Mouse (Mus musculus) myocyte (in vitro differentiated cells): Measurements from ENCODE around the gene 6430531B16Rik. TPM values are rescaled to one million over a fixed set of nuclear protein-coding genes. Genes with fewer than 3 reads are reported as not detected.
A peak's percentile ranks its signal among the peaks of the same experiment; 100 is the strongest.

Experiments
- H3K27me3 ChIP-seq: one replicate; pipeline ENCODE4 v1.6.1; 2011; ENCODE audit not compliant: control insufficient read depth, insufficient read depth, insufficient read length
- H3K36me3 ChIP-seq: one replicate; pipeline ENCODE4 v1.6.1; 2011; ENCODE audit not compliant: control insufficient read depth, insufficient read depth
- H3K4me2 ChIP-seq: one replicate; pipeline ENCODE4 v1.6.1; 2011; ENCODE audit warnings: low read depth, control low read depth
- H3K4me3 ChIP-seq: one replicate; pipeline ENCODE4 v1.5.1; 2011; ENCODE audit warnings: mild to moderate bottlenecking, control low read depth, moderate library complexity
- H3K79me2 ChIP-seq: one replicate; pipeline ENCODE4 v1.6.1; 2011; ENCODE audit not compliant: control insufficient read depth, insufficient read depth
- H3ac ChIP-seq: one replicate; pipeline ENCODE4 v1.6.1; 2011; ENCODE audit not compliant: control insufficient read depth, insufficient read length
- CEBPB ChIP-seq: IDR thresholded peaks from 2 replicates; pipeline ENCODE4 v1.6.1; 2011; ENCODE audit warnings: mild to moderate bottlenecking, moderate library complexity; ENCODE audit not compliant: poor library complexity, insufficient read depth, severe bottlenecking
- E2F4 ChIP-seq: IDR thresholded peaks from one replicate; pipeline ENCODE4 v1.6.1; 2011; ENCODE audit warnings: mild to moderate bottlenecking, control low read depth, moderate library complexity; ENCODE audit not compliant: insufficient read depth
- MAX ChIP-seq: IDR thresholded peaks from one replicate; pipeline ENCODE4 v1.6.1; 2011; ENCODE audit warnings: low read depth, mild to moderate bottlenecking, control low read depth
- MYOD1 ChIP-seq, 3 experiments: IDR thresholded peaks; one replicate each; pipeline ENCODE4 v1.6.1; 2011; ENCODE audit warnings: control low read depth in 2 of 3, low read depth in 2 of 3, mild to moderate bottlenecking in 2 of 3, moderate library complexity in 1 of 3; ENCODE audit not compliant: insufficient read length in 2 of 3, control insufficient read depth in 1 of 3
- MYOG ChIP-seq, 3 experiments: IDR thresholded peaks; one replicate each; pipeline ENCODE4 v1.6.1; 2011; ENCODE audit warnings: control low read depth in 2 of 3, low read depth in 2 of 3, mild to moderate bottlenecking in 2 of 3; ENCODE audit not compliant: insufficient read length in 2 of 3, control insufficient read depth in 1 of 3, insufficient read depth in 1 of 3
- POLR2A ChIP-seq: IDR thresholded peaks from one replicate; pipeline ENCODE4 v1.6.1; 2011; ENCODE audit warnings: low read depth, mild to moderate bottlenecking, control low read depth, moderate library complexity; ENCODE audit not compliant: insufficient read length
- POLR2AphosphoS2 ChIP-seq: IDR thresholded peaks from one replicate; pipeline ENCODE4 v1.6.1; 2011; ENCODE audit warnings: low read depth, control low read depth; ENCODE audit not compliant: insufficient read length
- REST ChIP-seq: IDR thresholded peaks from one replicate; pipeline ENCODE4 v1.6.1; 2011; ENCODE audit warnings: mild to moderate bottlenecking, control low read depth, moderate library complexity; ENCODE audit not compliant: insufficient read depth, insufficient read length
- SRF ChIP-seq: IDR thresholded peaks from one replicate; pipeline ENCODE4 v1.6.1; 2011; ENCODE audit warnings: low read depth; ENCODE audit not compliant: control insufficient read depth, insufficient read length
- TCF12 ChIP-seq: IDR thresholded peaks from one replicate; pipeline ENCODE4 v1.6.1; 2011; ENCODE audit warnings: mild to moderate bottlenecking, control low read depth; ENCODE audit not compliant: poor library complexity, insufficient read depth, severe bottlenecking
- TCF3 ChIP-seq: IDR thresholded peaks from one replicate; pipeline ENCODE4 v1.6.1; 2011; ENCODE audit warnings: low read depth, control low read depth; ENCODE audit not compliant: insufficient read length
- USF1 ChIP-seq: IDR thresholded peaks from one replicate; pipeline ENCODE4 v1.6.1; 2011; ENCODE audit warnings: low read depth, mild to moderate bottlenecking, control low read depth, moderate library complexity
- polyA plus RNA-seq: library from polyadenylated mRNA; unstranded; fragments of >200 nt; fragmentation: generic; extraction: Trizol; gene quantifications from one replicate; pipeline ENCODE4 v1.2.1, GENCODE M21; 2012; ENCODE audit warnings: missing spikeins

The 6430531B16Rik gene
- polyA plus RNA-seq, 1 experiment = 0.13 TPM

DNA sequence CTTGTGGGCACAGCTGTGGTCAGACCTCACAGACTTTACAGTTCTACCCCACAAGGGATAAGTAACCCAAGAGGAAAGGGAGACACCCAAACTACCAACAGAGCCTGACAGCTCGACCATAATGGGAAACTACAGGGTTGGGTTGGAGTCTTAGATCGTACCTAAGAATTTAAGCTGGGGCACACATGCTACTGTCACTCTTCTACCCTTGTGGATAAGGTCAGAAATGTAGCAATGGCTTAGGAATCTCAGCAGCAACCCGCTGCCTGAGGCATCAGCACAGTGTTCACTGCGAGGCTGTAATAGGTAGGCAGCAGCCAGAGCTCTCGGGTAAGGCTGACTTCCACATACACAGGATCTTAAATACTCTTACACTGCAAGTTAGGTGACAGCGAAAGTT lies 15.0 kb upstream of the 6430531B16Rik start:
- Histone ChIP-seq H3K79me2 (no peaks in the 10 kb centered on the region), H3ac (no peak overlapping the region), H3K27me3 (no peaks in the 10 kb centered on the region), H3K36me3 (peaks cover 5% of the 10 kb centered on the region), H3K4me3 (no peak overlapping the region), H3K4me2 (peak overlapping the region; percentile 1)
- TF ChIP-seq CEBPB (0 out of 2 replicates have a peak, but pooled peaks have one; percentile 5), E2F4 (no peak), POLR2A (no peak), REST (no peak), POLR2AphosphoS2 (no peak), MYOD1 (IDR thresholded peaks at IDR 0.05; ENCODE audit: control insufficient read depth in 1 of 3, insufficient read length in 2 of 3, low read depth in 2 of 3) (peak; percentile 58 to 94 (median 85)), MYOG (IDR thresholded peaks at IDR 0.05; ENCODE audit: control insufficient read depth in 1 of 3, insufficient read depth in 1 of 3, insufficient read length in 2 of 3, low read depth in 2 of 3) (no peak), MAX (no peak), SRF (no peak), TCF3 (no peak)

DNA sequence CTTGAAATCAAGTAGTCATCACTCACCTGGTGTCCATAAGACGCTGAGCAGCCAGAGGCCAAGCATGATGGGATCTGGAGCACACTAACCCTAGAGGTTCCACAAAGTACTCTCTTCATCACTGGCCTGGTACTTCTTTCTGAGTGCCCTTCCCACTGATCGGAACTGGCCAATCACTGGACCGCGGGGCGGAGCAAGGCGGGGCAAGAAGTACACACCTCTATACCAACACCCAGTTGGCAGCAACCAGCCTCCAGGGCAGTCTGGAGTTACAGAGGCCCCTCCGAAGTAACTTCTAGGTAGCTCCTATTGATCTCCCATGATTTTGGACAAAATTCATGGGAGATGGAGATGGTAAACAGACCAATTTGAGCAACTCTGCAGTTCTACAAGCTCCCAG lies 13.9 kb upstream of the 6430531B16Rik start, which contains the start of gene Adam8:
TSS of gene Adam8 (minus strand) at position 157 of the 400 bp plus-strand sequence.
- no peak for TF ChIP-seq TCF3
- no peak for TF ChIP-seq REST
- TF ChIP-seq E2F4 = no peak
- no peak for TF ChIP-seq MYOD1 (IDR thresholded peaks at IDR 0.05; ENCODE audit: control insufficient read depth in 1 of 3, insufficient read length in 2 of 3, low read depth in 2 of 3)
- no peak for TF ChIP-seq TCF12
- no peak for TF ChIP-seq MAX
- no peak for TF ChIP-seq POLR2A
- TF ChIP-seq SRF = no peak
- TF ChIP-seq MYOG (IDR thresholded peaks at IDR 0.05; ENCODE audit: control insufficient read depth in 1 of 3, insufficient read depth in 1 of 3, insufficient read length in 2 of 3, low read depth in 2 of 3) = no peak
- no peak for TF ChIP-seq CEBPB
- no peak for TF ChIP-seq USF1
- TF ChIP-seq POLR2AphosphoS2 = no peak
- Histone ChIP-seq H3K4me3 (no peak within 1 kb of the TSS), H3ac (no peak within 1 kb of the TSS), H3K4me2 (peak within 1 kb of the TSS; percentile 12), H3K79me2 (no peaks in the 10 kb centered on the region), H3K27me3 (no peaks in the 10 kb centered on the region), H3K36me3 (peaks cover 5% of the 10 kb centered on the region)

DNA sequence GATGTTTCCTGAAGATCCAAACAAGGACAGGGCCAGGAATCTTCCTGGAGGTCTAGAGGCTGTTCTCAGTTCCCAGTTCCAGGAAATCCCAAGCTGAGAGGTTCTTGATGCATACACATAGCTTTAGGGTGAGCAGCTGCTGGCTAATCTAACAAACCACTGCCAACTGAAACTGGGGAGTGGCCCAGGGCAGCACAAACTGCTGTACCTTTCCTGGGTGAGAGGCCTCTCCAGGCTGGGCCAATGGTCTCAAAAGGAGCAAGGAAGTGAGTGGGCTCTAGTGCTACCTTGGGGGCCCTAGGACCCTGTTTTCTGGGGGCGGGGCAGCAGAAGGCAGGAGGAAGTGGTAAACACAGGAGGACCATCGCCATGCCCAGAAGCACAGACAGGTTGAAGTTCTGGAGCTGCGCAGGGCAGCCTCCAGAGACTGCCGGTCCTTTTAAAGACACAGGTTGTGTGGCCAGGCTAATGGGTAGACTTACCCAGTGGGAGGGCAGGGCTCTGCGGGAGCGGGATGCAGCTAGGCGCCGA lies 12.4 kb upstream of the 6430531B16Rik start:
- Histone ChIP-seq H3K4me3 (no peak overlapping the region), H3K36me3 (peaks cover 5% of the 10 kb centered on the region), H3K79me2 (no peaks in the 10 kb centered on the region), H3K27me3 (no peaks in the 10 kb centered on the region), H3ac (no peak overlapping the region), H3K4me2 (no peak overlapping the region)
- TF ChIP-seq POLR2A = no peak
- no peak for TF ChIP-seq TCF12
- no peak for TF ChIP-seq SRF
- TF ChIP-seq TCF3 = no peak
- peak in 1 of 3 experiments; percentile 31 for TF ChIP-seq MYOG (IDR thresholded peaks at IDR 0.05; ENCODE audit: control insufficient read depth in 1 of 3, insufficient read depth in 1 of 3, insufficient read length in 2 of 3, low read depth in 2 of 3)
- TF ChIP-seq MAX = no peak
- TF ChIP-seq MYOD1 (IDR thresholded peaks at IDR 0.05; ENCODE audit: control insufficient read depth in 1 of 3, insufficient read length in 2 of 3, low read depth in 2 of 3) = no peak

DNA sequence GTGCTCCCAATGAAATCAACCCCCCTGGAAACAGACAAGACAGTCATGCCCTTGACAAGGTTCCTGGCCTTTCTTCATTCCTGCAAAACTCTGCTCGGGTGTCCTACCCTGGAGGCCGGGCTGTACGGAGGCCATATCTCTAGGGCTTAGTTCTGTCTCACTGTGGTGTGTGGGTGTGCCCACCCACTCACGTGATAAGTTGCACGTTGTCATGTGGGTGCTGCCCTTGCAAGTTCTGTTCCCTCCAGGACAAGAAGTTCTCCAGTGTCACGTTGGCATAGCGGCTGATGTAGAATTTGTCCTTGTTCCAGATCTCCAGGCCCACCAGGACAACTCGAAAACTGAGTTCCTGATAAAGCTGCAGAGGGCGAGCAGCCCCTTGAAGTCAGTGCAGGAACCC lies 9.7 kb upstream of the 6430531B16Rik start:
- H3K79me2 ChIP-seq = no peaks in the 10 kb centered on the region
- H3K27me3 ChIP-seq = no peaks in the 10 kb centered on the region
- TF ChIP-seq USF1 (no peak), REST (no peak), MYOD1 (IDR thresholded peaks at IDR 0.05; ENCODE audit: control insufficient read depth in 1 of 3, insufficient read length in 2 of 3, low read depth in 2 of 3) (no peak), TCF3 (no peak), SRF (no peak), E2F4 (no peak), TCF12 (no peak), POLR2AphosphoS2 (no peak), POLR2A (no peak), MYOG (IDR thresholded peaks at IDR 0.05; ENCODE audit: control insufficient read depth in 1 of 3, insufficient read depth in 1 of 3, insufficient read length in 2 of 3, low read depth in 2 of 3) (no peak), MAX (no peak), CEBPB (no peak)
- H3K4me3 ChIP-seq = no peak overlapping the region
- no peaks in the 10 kb centered on the region for H3K36me3 ChIP-seq
- H3K4me2 ChIP-seq = no peak overlapping the region
- H3ac ChIP-seq = no peak overlapping the region

DNA sequence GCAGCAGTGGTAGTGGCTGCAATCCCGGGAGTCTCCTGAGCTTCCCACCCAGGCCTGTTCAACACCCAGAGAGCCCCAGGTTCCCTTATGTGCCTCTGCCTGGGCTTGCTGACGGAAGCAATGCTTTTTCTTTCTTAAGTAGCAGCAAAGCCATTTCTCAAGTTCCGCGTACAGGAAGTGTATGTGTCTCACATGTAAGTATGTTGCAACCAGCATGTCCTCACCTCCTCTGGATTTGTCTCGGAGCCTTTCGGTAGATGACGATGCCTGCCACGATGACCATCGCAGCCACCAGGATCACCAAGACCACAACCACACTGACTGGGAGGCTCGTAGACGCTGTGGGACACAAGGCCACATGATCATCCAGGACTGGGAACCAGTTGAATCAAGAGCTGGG lies 6.0 kb upstream of the 6430531B16Rik start:
- no peak overlapping the region for H3K4me3 ChIP-seq
- TF ChIP-seq MAX = no peak
- TF ChIP-seq POLR2A = no peak
- no peak for TF ChIP-seq TCF3
- TF ChIP-seq SRF = no peak
- TF ChIP-seq E2F4 = no peak
- no peak for TF ChIP-seq USF1
- TF ChIP-seq TCF12 = no peak
- no peak for TF ChIP-seq POLR2AphosphoS2
- no peak for TF ChIP-seq MYOD1 (IDR thresholded peaks at IDR 0.05; ENCODE audit: control insufficient read depth in 1 of 3, insufficient read length in 2 of 3, low read depth in 2 of 3)
- TF ChIP-seq REST = no peak
- no peak for TF ChIP-seq MYOG (IDR thresholded peaks at IDR 0.05; ENCODE audit: control insufficient read depth in 1 of 3, insufficient read depth in 1 of 3, insufficient read length in 2 of 3, low read depth in 2 of 3)
- TF ChIP-seq CEBPB = no peak
- no peak overlapping the region for H3ac ChIP-seq
- H3K27me3 ChIP-seq = no peaks in the 10 kb centered on the region
- H3K79me2 ChIP-seq = no peaks in the 10 kb centered on the region
- no peaks in the 10 kb centered on the region for H3K36me3 ChIP-seq
- H3K4me2 ChIP-seq = no peak overlapping the region
